Mouse (Mus musculus): ENCODE data around the gene Cpt1c. TPM values are rescaled to one million over a fixed set of nuclear protein-coding genes. Genes with fewer than 3 reads are reported as not detected.
A peak's percentile ranks its signal among the peaks of the same experiment; 100 is the strongest.
"Not testable (repeated sequence)": the region's sequence is repeated elsewhere in the genome, so short reads cannot be mapped to it uniquely, and the experiment has no call there.

Cpt1c gene
- polyA plus RNA-seq (2016; fragmentation: Nextera tagmentation; extraction: Ambion mirVana) = 35.1 and 38.1 TPM in 2 replicates

- Histone ChIP-seq H3K4me3 (replicated peaks) (peak within 1 kb of the TSS; percentile 54), H3K27me3 (no peaks in the 10 kb centered on the region), H3K4me1 (peaks cover 42% of the 10 kb centered on the region), H3K36me3 (replicated peaks) (peaks cover 41% of the 10 kb centered on the region), H3K9me3 (no peaks in the 10 kb centered on the region), H3K27ac (peak within 1 kb of the TSS; percentile 96), H3K9ac (peak within 1 kb of the TSS; percentile 73), H3K4me2 (peak within 1 kb of the TSS; percentile 76)
- under 1% methylated on average over 22 of the region's 22 CpGs for WGBS
- ATAC-seq (ENCODE audit: low FRiP score) = peak; percentile 52
These were observed at the start of gene Cpt1c for GRCm38 (mm10) chr7:44974383-44975116. Cpt1c (minus strand) TSS chr7:44974851.

GRCm38 (mm10) chr7:45023711-45024110 lies 49.1 kb upstream of the Cpt1c start:
- not testable (repeated sequence) for H3K4me3 ChIP-seq (replicated peaks); H3K4me1 ChIP-seq; H3K9ac ChIP-seq; H3K4me2 ChIP-seq; ATAC-seq (ENCODE audit: low FRiP score); H3K27ac ChIP-seq; H3K9me3 ChIP-seq
- peaks cover 19% of the 10 kb centered on the region for H3K27me3 ChIP-seq
- 82% methylated on average over 5 of the region's 5 CpGs for WGBS
- H3K36me3 ChIP-seq (replicated peaks) = peaks cover 18% of the 10 kb centered on the region

GRCm38 (mm10) chr7:45020225-45020624 lies 45.6 kb upstream of the Cpt1c start:
- Histone ChIP-seq H3K4me2 (no peak overlapping the region), H3K4me1 (peaks cover 15% of the 10 kb centered on the region), H3K27me3 (peaks cover 24% of the 10 kb centered on the region), H3K9ac (no peak overlapping the region), H3K9me3 (no peaks in the 10 kb centered on the region), H3K36me3 (replicated peaks) (no peaks in the 10 kb centered on the region), H3K27ac (no peak overlapping the region), H3K4me3 (replicated peaks) (no peak overlapping the region)
- WGBS = 82% methylated on average over 9 of the region's 9 CpGs
- ATAC-seq (ENCODE audit: low FRiP score) = no peak

- Histone ChIP-seq H3K9me3 (no peaks in the 10 kb centered on the region), H3K27ac (no peak overlapping the region), H3K9ac (0 out of 2 replicates have a peak overlapping the region, but pooled peaks have one; percentile 7), H3K4me2 (no peak overlapping the region), H3K36me3 (replicated peaks) (no peaks in the 10 kb centered on the region), H3K4me3 (replicated peaks) (no peak overlapping the region), H3K27me3 (peaks cover 24% of the 10 kb centered on the region), H3K4me1 (peaks cover 26% of the 10 kb centered on the region)
- 45% methylated on average over 8 of the region's 8 CpGs for WGBS
- ATAC-seq (ENCODE audit: low FRiP score) = no peak
These were observed 44.5 kb upstream of the Cpt1c start for GRCm38 (mm10) chr7:45019031-45019571.

- Histone ChIP-seq H3K4me1 (peaks cover 28% of the 10 kb centered on the region), H3K36me3 (replicated peaks) (peaks cover 16% of the 10 kb centered on the region), H3K9me3 (no peaks in the 10 kb centered on the region), H3K4me2 (peak within 1 kb of the TSS; percentile 94), H3K9ac (peak within 1 kb of the TSS; percentile 59), H3K4me3 (replicated peaks) (peak within 1 kb of the TSS; percentile 95), H3K27ac (peak within 1 kb of the TSS; percentile 91), H3K27me3 (peaks cover 24% of the 10 kb centered on the region)
- under 1% methylated on average over 36 of the region's 36 CpGs for WGBS
- ATAC-seq (ENCODE audit: low FRiP score) = peak; percentile 81
These were observed 42.8 kb upstream of the Cpt1c start, which contains the start of gene Rras for GRCm38 (mm10) chr7:45017242-45018061. Rras (plus strand) TSS chr7:45017961.

GRCm38 (mm10) chr7:45016761-45017160 lies 42.1 kb upstream of the Cpt1c start:
- Histone ChIP-seq H3K4me1 (peaks cover 28% of the 10 kb centered on the region), H3K4me2 (peak overlapping the region; percentile 94), H3K27ac (peak overlapping the region; percentile 91), H3K27me3 (peaks cover 24% of the 10 kb centered on the region), H3K9ac (peak overlapping the region; percentile 57), H3K9me3 (no peaks in the 10 kb centered on the region), H3K4me3 (replicated peaks) (peak overlapping the region; percentile 95), H3K36me3 (replicated peaks) (peaks cover 23% of the 10 kb centered on the region)
- 4% methylated on average over 4 of the region's 4 CpGs for WGBS
- ATAC-seq (ENCODE audit: low FRiP score) = no peak

GRCm38 (mm10) chr7:45015957-45016612 lies 41.4 kb upstream of the Cpt1c start, which contains the start of gene Scaf1:
Scaf1 (minus strand) TSS chr7:45016363.
- peak within 1 kb of the TSS; percentile 91 for H3K27ac ChIP-seq
- under 1% methylated on average over 68 of the region's 69 CpGs for WGBS
- no peaks in the 10 kb centered on the region for H3K9me3 ChIP-seq
- peaks cover 29% of the 10 kb centered on the region for H3K36me3 ChIP-seq (replicated peaks)
- H3K4me1 ChIP-seq = peaks cover 28% of the 10 kb centered on the region
- H3K4me2 ChIP-seq = peak within 1 kb of the TSS; percentile 94
- peaks cover 24% of the 10 kb centered on the region for H3K27me3 ChIP-seq
- ATAC-seq (ENCODE audit: low FRiP score) = peak; percentile 93
- H3K9ac ChIP-seq = peak within 1 kb of the TSS; percentile 90
- peak within 1 kb of the TSS; percentile 95 for H3K4me3 ChIP-seq (replicated peaks)

- H3K27me3 ChIP-seq = peaks cover 23% of the 10 kb centered on the region
- no peak for ATAC-seq (ENCODE audit: low FRiP score)
- peak overlapping the region; percentile 83 for H3K27ac ChIP-seq
- peaks cover 33% of the 10 kb centered on the region for H3K36me3 ChIP-seq (replicated peaks)
- peak overlapping the region; percentile 90 for H3K9ac ChIP-seq
- WGBS = 1% methylated on average over 20 of the region's 20 CpGs
- peaks cover 28% of the 10 kb centered on the region for H3K4me1 ChIP-seq
- peak overlapping the region; percentile 95 for H3K4me3 ChIP-seq (replicated peaks)
- no peaks in the 10 kb centered on the region for H3K9me3 ChIP-seq
- peak overlapping the region; percentile 79 for H3K4me2 ChIP-seq
These were observed 40.8 kb upstream of the Cpt1c start for GRCm38 (mm10) chr7:45015344-45015956.

GRCm38 (mm10) chr7:45014096-45014451 lies 39.4 kb upstream of the Cpt1c start:
- WGBS = 94% methylated on average over 3 of the region's 3 CpGs
- no peak overlapping the region for H3K9ac ChIP-seq

GRCm38 (mm10) chr7:45013366-45014095 lies 38.9 kb upstream of the Cpt1c start:
- Histone ChIP-seq H3K4me3 (replicated peaks) (no peak overlapping the region), H3K9ac (no peak overlapping the region), H3K4me1 (peaks cover 28% of the 10 kb centered on the region), H3K27ac (no peak overlapping the region), H3K4me2 (no peak overlapping the region), H3K9me3 (no peaks in the 10 kb centered on the region), H3K27me3 (0 out of 2 replicates have a peak, but pooled peaks cover 3% of the 10 kb centered on the region), H3K36me3 (replicated peaks) (peaks cover 52% of the 10 kb centered on the region)
- no peak for ATAC-seq (ENCODE audit: low FRiP score)
- 96% methylated on average over 16 of the region's 16 CpGs for WGBS

More at GRCm38 (mm10) chr7:45014096-45014451, 39.4 kb upstream of the Cpt1c start:
- ATAC-seq (ENCODE audit: low FRiP score) = no peak
- Histone ChIP-seq H3K27ac (no peak overlapping the region), H3K4me1 (peaks cover 28% of the 10 kb centered on the region), H3K27me3 (peaks cover 9% of the 10 kb centered on the region), H3K4me3 (replicated peaks) (no peak overlapping the region; the same call in 1 of the 2 replicates), H3K4me2 (0 out of 2 replicates have a peak overlapping the region, but pooled peaks have one; percentile 79), H3K9me3 (no peaks in the 10 kb centered on the region), H3K36me3 (replicated peaks) (peaks cover 46% of the 10 kb centered on the region)

GRCm38 (mm10) chr7:45012824-45013223 lies 38.2 kb upstream of the Cpt1c start:
- Histone ChIP-seq H3K4me3 (replicated peaks) (no peak overlapping the region), H3K9ac (no peak overlapping the region), H3K36me3 (replicated peaks) (peaks cover 59% of the 10 kb centered on the region)

More at GRCm38 (mm10) chr7:45012824-45013223, 38.2 kb upstream of the Cpt1c start:
- Histone ChIP-seq H3K4me1 (peaks cover 22% of the 10 kb centered on the region), H3K9me3 (no peaks in the 10 kb centered on the region), H3K4me2 (no peak overlapping the region), H3K27me3 (no peaks in the 10 kb centered on the region), H3K27ac (no peak overlapping the region)
- ATAC-seq (ENCODE audit: low FRiP score) = no peak
- WGBS = 87% methylated on average over 4 of the region's 4 CpGs
